Mouse (Mus musculus) cerebellum, adult 9-10 months (tissue): ENCODE measurements around the gene Fdxr.

Source experiments
- DNase-seq: peaks from one replicate; pipeline ENCODE4 v3.0.0; 2022

The Fdxr gene

GRCm38 (mm10) chr11:115288305-115288704, 11.5 kb upstream of the Fdxr start:
- DNase-seq, result no peak

GRCm38 (mm10) chr11:115287386-115287785, 10.5 kb upstream of the Fdxr start:
- DNase-seq, result no peak

GRCm38 (mm10) chr11:115286201-115286993, 9.5 kb upstream of the Fdxr start:
- no peak for DNase-seq

- no peak for DNase-seq
These were observed 8.4 kb upstream of the Fdxr start for GRCm38 (mm10) chr11:115285282-115285681.

- DNase-seq, result no peak
These were observed 7.2 kb upstream of the Fdxr start for GRCm38 (mm10) chr11:115283891-115284620.

GRCm38 (mm10) chr11:115283486-115283765, 6.6 kb upstream of the Fdxr start:
- no peak for DNase-seq

GRCm38 (mm10) chr11:115282723-115283485, 6.1 kb upstream of the Fdxr start:
- DNase-seq, result no peak

GRCm38 (mm10) chr11:115282295-115282694, 5.4 kb upstream of the Fdxr start:
- no peak for DNase-seq

- DNase-seq, result no peak
These were observed 2.9 kb upstream of the Fdxr start for GRCm38 (mm10) chr11:115279726-115280125.

- no peak for DNase-seq
These were observed 1.3 kb upstream of the Fdxr start for GRCm38 (mm10) chr11:115278176-115278575.

- no peak for DNase-seq
These were observed 740 bp upstream of the Fdxr start for GRCm38 (mm10) chr11:115277604-115277975.

GRCm38 (mm10) chr11:115275954-115276353, 896 bp downstream of the Fdxr start:
- no peak for DNase-seq

GRCm38 (mm10) chr11:115275509-115275908, 1.3 kb downstream of the Fdxr start:
- no peak for DNase-seq

GRCm38 (mm10) chr11:115274771-115275170, 2.1 kb downstream of the Fdxr start:
- no peak for DNase-seq

- no peak for DNase-seq
These were observed 2.7 kb downstream of the Fdxr start for GRCm38 (mm10) chr11:115274178-115274577.

GRCm38 (mm10) chr11:115273735-115274134, 3.1 kb downstream of the Fdxr start:
- DNase-seq, result peak; percentile 41

GRCm38 (mm10) chr11:115272894-115273498, 3.9 kb downstream of the Fdxr start:
- no peak for DNase-seq

- DNase-seq, result no peak
These were observed 5.4 kb downstream of the Fdxr start for GRCm38 (mm10) chr11:115271481-115271880.

GRCm38 (mm10) chr11:115271052-115271451, 5.8 kb downstream of the Fdxr start:
- no peak for DNase-seq

- peak; percentile 96 for DNase-seq
These were observed 6.5 kb downstream of the Fdxr start for GRCm38 (mm10) chr11:115270148-115270861.

- no peak for DNase-seq
These were observed 7.4 kb downstream of the Fdxr start for GRCm38 (mm10) chr11:115269330-115270066.

- DNase-seq, result no peak
These were observed 8.9 kb downstream of the Fdxr start for GRCm38 (mm10) chr11:115267958-115268357.
